Comparison of ENCODE assay signal across 25 mouse cellular contexts in the genomic region with DNA sequence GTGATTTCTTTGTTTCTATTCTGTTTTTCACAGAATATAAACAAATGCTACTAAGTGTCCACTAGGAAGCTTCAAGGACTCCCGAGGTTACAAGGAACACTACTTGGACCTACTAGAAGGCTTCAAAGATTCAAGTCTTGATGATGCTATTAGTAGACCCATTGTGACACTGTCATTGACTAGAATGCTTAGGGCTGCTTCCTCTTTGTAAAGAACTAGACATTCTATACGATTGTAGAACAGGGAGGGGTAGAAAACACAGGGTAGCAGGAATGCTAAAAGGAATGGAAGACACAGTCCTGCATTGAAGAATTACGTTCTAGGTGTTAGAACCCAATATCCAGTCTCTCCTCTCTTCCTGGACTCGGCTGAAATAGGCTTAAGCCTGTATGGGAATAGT. TPM values are rescaled to one million over a fixed set of nuclear protein-coding genes. Genes with fewer than 3 reads are reported as not detected.
"Had no signal": no experiment of that assay in that cellular context is flagged by ENCODE, and none has a peak within 500 bp of the region (broad histone marks: within the 10 kb centered on the region; RNA-seq: fewer than 3 reads in every experiment).

A gene (minus strand): TSS at position 101 of the 400 bp plus-strand sequence.

- DNase-seq: gastrocnemius, postnatal 14 days; gastrocnemius, postnatal 36 days; heart, adult 2 months; heart, postnatal 4 days; kidney, adult 18-20 months; kidney, adult 8-10 months; kidney, postnatal 10 days; kidney, postnatal 25 days; kidney, postnatal 4 days; liver; liver, embryonic 13.5 days had no signal

- H3K27ac ChIP-seq: heart, adult 2 months; heart, embryonic 13.5 days; heart, embryonic 15.5 days; hindbrain, embryonic 10.5 days; hindbrain, embryonic 12.5 days; hindbrain, embryonic 15.5 days; hindbrain, postnatal 0 days; layer of hippocampus, adult 2 months; left cerebral cortex, adult 2 months; limb, embryonic 10.5 days; limb, embryonic 12.5 days; liver, embryonic 13.5 days had no signal

- H3K36me3 ChIP-seq: heart, embryonic 13.5 days; heart, embryonic 15.5 days; hindbrain, embryonic 10.5 days; hindbrain, embryonic 12.5 days; hindbrain, embryonic 15.5 days; limb, embryonic 10.5 days; limb, embryonic 12.5 days; liver, embryonic 13.5 days had no signal

- H3K9me3 ChIP-seq: heart, embryonic 13.5 days; heart, embryonic 15.5 days; hindbrain, embryonic 10.5 days; hindbrain, embryonic 12.5 days; hindbrain, embryonic 15.5 days; limb, embryonic 10.5 days; limb, embryonic 12.5 days; liver, embryonic 13.5 days had no signal

- H3K4me2 ChIP-seq: heart, embryonic 11.5 days; heart, embryonic 13.5 days; heart, embryonic 15.5 days; hindbrain, embryonic 12.5 days; hindbrain, embryonic 15.5 days; limb, embryonic 12.5 days; liver, embryonic 11.5 days; liver, embryonic 13.5 days had no signal

- H3K27me3 ChIP-seq: heart, embryonic 15.5 days; hindbrain, embryonic 12.5 days; hindbrain, embryonic 15.5 days; limb, embryonic 12.5 days; liver, embryonic 13.5 days had no signal

- H3K4me1 ChIP-seq: hindbrain, embryonic 10.5 days; hindbrain, embryonic 12.5 days; limb, embryonic 10.5 days; limb, embryonic 12.5 days had no signal

- ATAC-seq: hindbrain, postnatal 0 days had no signal

- H3K4me3 ChIP-seq: heart, adult 2 months; heart, embryonic 13.5 days; heart, embryonic 15.5 days; hindbrain, embryonic 10.5 days; hindbrain, embryonic 12.5 days; hindbrain, embryonic 15.5 days; layer of hippocampus, adult 2 months; left cerebral cortex, adult 2 months; limb, embryonic 10.5 days; limb, embryonic 12.5 days; liver, embryonic 13.5 days had no signal

- H3K9ac ChIP-seq: heart, embryonic 13.5 days; heart, embryonic 15.5 days; hindbrain, embryonic 12.5 days; hindbrain, embryonic 15.5 days; limb, embryonic 12.5 days; liver, embryonic 13.5 days had no signal

RNA-seq across cellular contexts. Expression of the gene that starts here (rescaled TPM):
- total RNA-seq: left cerebral cortex, postnatal 14 days had no signal
- polyA plus RNA-seq: heart, embryonic 13.5 days; heart, embryonic 15.5 days; hindbrain, embryonic 10.5 days; hindbrain, embryonic 12.5 days; hindbrain, embryonic 15.5 days; hindbrain, postnatal 0 days; kidney, embryonic 14.5 days; limb, embryonic 10.5 days; limb, embryonic 12.5 days; liver, embryonic 11.5 days; liver, embryonic 13.5 days had no signal
